Mouse (Mus musculus) cerebellum, adult 2 months (tissue): Measurements from ENCODE around the gene Arcn1.

Experiments used
- CTCF ChIP-seq: fragments of 200-500 bp; IDR thresholded peaks from 2 replicates; pipeline ENCODE4 v1.5.1; 2011; ENCODE audit warnings: low read depth, mild to moderate bottlenecking, control low read depth, low read length, moderate library complexity, borderline replicate concordance; ENCODE audit not compliant: insufficient read depth
- POLR2A ChIP-seq: fragments of 200-500 bp; IDR thresholded peaks from 2 replicates; pipeline ENCODE4 v1.6.1; 2011; ENCODE audit warnings: low read length, control low read depth, borderline replicate concordance; ENCODE audit not compliant: insufficient read depth

DNA sequence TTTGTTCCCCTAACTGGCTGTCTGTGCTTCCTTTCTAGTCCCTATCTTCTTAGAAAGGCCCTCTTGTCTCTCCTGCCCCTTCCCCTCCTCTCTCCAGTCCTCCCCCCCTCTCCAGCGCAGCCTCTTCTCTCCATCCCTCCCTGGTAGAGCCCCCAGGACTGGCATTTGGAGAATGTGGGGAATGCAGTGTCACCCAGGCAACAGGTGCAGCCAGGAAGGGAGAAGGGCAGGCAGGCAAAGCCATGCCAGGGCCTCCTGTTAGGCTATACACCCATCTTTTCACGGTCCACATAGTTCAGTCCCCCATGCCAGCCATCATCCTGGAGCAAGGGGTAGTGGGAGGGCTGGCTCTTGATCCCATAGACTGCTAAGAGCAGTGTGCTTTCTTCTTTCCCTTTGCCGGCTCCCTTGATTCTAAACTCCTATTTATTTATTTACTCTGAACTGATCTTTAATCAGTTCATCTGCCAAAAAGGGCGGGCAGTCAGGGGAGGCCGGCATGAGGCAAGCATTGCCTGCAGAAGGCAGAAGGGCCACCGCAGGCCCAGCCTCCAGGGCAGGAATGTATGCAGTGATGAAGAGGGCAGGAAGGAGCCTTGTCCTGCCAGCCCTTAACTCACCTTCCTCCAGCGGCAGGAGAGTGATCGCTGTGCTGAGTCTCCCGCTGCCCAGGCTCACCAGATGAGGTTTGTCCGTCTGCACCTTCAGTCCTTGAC lies 41.1 kb downstream of the Arcn1 start:
- TF ChIP-seq POLR2A (no peak), CTCF (no peak)
